Mouse (Mus musculus) heart, adult 18-20 months (tissue): ENCODE measurements around the gene Ndufa12. TPM values are rescaled to one million over a fixed set of nuclear protein-coding genes. Genes with fewer than 3 reads are reported as not detected.

Experiments used
- DNase-seq, 2 experiments: peaks; one replicate each; pipeline ENCODE4 v3.0.0; 2021 to 2022; ENCODE audit warnings: mixed read lengths in 1 of 2
- long read RNA-seq, 2 experiments: library from polyadenylated mRNA; stranded (forward); transcript quantifications; one replicate each; pipeline ENCODE4 v2.0.0; 2021
- total RNA-seq, 2 experiments: library from RNA; stranded (reverse); gene quantifications; 2 replicates each; pipeline ENCODE4 v1.2.3; 2021

The Ndufa12 gene
- 100 to 1,000 TPM; 821 to 864 TPM for total RNA-seq
- long read RNA-seq, experiment 1, transcript Ndufa12-201 (4 exons, 1,110 nt): major isoform, 962 of 985 reads
- long read RNA-seq, experiment 1, partial matches to known transcripts: 16 of 985 reads
- long read RNA-seq, experiment 1, other reads (novel, unspliced or antisense): 7 of 985 reads
- long read RNA-seq, experiment 2, transcript Ndufa12-201 (4 exons, 1,110 nt): major isoform, 744 of 763 reads
- long read RNA-seq, experiment 2, partial matches to known transcripts: 16 of 763 reads
- long read RNA-seq, experiment 2, other reads (novel, unspliced or antisense): 3 of 763 reads

GRCm38 (mm10) chr10:94198482-94199405 lies at the start of gene Ndufa12:
Gene Ndufa12, plus strand, starts transcription at chr10:94198720.
- peak; percentile 96 to 99 for DNase-seq

DNA sequence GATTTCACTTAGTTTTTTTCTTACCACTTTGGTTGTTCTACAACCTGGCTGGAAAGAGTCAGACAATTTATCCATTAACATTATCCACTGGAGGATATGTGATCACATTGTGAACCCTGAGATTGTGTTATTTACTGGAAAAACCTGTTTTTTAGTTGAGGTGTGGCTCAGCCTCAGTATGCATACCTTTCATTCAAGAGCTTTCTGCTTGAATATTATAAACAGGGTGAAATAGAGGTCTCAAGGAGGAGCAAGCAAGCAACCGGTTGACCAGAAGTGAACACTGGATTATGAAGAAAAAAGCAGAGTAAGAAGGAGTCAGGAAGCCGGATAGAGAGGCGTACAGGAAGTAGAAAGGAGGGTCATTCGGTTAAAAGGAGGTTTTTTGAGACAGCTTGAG lies 47.0 kb upstream of the Ndufa12 start:
- DNase-seq: no peak

DNA sequence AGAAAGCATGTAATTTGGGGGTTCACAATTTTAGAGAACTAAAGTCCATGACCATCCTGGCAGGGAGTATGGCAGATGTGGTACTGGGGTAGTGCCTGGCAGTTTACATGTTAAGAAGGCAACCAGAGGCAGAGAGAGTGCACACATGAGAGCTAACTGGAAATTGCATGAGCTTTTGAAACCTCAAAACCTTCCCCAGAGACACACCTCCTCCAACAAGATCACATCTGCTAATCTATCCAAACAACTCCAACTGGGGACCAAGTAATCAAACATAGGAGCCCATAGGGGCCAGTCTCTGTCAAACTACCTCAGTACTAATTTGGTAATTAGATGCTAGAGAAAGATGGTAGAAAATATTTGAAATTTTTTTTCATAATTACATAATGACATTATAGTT lies 44.7 kb upstream of the Ndufa12 start:
- DNase-seq: no peak

DNA sequence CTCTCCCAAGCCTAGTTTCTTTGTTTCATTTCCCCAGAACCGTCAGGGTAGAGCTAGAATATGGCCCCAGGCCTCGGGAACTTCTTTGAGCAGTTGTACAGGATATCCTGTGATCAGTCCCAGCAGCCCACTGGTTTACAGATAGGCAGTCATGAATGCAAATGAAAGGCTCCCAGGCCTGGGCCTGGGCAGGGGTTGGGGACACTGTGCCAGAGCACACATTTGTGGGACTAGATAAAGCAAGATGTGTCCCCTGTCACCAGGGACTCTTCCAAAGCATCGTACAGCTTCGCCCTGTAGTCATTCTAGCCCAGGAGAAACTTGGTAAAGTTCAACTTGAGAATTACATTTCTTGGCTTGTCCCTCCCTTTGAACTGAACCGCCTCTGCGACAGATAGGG lies 39.6 kb upstream of the Ndufa12 start:
- no peak for DNase-seq

- DNase-seq: no peak
Measured at GRCm38 (mm10) chr10:94159406-94159805, 39.1 kb upstream of the Ndufa12 start.

GRCm38 (mm10) chr10:94161051-94161765 lies 37.3 kb upstream of the Ndufa12 start:
- DNase-seq: no peak

DNA sequence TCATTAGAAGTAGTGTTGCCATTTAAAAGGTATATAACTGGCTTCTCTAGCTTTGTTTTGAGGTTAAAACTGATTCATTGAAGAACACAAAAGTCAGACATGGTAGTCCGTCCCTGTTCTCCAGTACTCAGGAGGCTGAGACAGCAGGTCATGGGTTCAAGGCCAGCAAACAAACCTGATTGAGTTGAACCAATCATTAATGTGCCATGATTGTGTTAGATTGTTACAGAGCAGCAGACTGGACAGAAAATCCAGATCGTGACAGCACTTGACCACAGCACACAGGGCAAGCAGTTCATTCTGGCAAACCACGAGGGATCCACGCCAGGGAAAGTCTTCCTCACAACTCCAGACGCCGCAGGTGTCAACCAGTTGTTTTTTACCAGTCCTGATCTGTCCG lies 36.5 kb upstream of the Ndufa12 start:
- no peak for DNase-seq

DNA sequence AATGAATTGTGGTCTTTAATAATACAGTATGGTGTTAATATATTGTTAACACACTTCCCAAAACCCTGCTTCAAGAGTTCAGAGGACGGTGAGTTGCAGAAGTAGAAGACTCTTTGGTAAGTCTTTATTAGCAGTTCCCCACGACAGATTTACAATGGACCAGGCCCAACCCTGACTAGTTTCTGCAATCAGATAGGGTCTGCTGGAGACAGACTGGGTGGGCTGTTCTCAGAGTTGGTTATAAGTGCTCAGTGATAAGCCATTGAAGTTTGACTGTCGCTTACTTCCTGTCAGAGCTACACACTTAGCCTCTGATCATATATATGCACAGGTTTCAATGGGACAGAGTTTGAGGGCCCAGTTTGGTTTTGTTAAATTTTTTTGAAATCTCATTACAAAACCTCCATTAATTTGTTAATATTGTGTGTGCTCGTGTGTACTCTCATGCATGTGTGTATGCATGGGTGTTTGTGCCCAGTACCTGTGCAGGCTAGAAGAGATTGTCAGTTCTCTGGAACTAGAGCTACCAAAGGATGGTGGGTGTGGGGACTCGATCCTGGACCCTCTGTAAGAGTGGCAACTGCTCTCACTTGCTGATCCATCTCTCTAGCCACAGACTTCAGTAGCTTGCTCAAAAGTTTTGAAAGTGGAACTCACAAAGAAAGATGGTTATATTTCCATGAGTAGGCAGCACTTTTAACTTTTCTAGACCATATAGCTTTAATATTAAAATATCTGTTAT lies 34.2 kb upstream of the Ndufa12 start:
- no peak for DNase-seq

DNA sequence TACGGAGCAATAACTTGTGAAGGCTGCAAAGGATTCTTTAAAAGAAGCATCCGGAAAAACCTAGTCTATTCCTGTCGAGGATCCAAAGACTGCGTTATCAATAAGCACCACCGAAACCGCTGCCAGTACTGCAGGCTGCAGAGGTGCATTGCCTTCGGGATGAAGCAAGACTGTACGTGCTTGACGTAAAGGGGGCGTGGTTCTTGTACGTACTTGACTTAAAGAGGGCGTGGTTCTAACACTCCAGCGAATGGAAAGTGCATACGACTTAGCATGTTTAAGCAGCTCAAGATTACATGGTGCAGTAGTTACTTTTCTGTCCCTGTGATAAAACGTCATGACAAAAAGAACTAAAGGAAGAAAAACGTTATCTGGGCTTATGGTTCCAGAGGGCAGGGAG lies 33.1 kb upstream of the Ndufa12 start:
- no peak for DNase-seq

DNA sequence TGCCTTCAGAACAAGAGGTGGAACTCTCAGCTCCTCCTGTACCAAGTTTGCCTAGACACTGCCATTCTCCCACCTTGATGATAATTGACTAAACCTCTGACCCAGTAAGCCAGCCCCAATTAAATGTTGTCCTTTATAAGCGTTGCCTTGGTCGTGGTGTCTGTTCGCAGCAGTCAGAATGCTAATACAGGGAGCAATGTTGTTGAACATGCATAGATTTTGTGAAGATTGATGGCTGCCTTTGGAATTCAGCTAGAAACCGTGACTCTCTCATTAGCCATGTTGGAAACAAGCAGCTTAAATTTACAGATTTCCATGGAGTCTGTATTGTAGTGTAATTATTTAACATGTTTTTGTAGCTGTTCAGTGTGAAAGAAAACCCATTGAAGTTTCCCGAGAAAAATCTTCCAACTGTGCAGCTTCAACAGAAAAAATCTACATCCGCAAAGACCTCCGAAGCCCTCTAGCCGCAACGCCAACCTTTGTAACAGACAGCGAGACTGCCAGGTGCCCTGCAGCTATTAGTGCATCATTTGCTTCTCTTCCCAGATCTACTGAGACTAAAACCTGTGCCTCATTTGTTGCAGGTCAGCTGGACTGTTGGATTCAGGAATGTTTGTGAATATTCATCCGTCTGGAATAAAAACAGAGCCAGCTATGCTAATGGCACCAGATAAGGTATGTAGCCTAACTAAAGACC lies 31.3 kb upstream of the Ndufa12 start:
- DNase-seq: no peak

- DNase-seq: no peak
Measured at GRCm38 (mm10) chr10:94171440-94172130, 26.9 kb upstream of the Ndufa12 start.

GRCm38 (mm10) chr10:94172137-94172536 lies 26.4 kb upstream of the Ndufa12 start:
- no peak for DNase-seq

- no peak for DNase-seq
Measured at GRCm38 (mm10) chr10:94172706-94173105, 25.8 kb upstream of the Ndufa12 start.

DNA sequence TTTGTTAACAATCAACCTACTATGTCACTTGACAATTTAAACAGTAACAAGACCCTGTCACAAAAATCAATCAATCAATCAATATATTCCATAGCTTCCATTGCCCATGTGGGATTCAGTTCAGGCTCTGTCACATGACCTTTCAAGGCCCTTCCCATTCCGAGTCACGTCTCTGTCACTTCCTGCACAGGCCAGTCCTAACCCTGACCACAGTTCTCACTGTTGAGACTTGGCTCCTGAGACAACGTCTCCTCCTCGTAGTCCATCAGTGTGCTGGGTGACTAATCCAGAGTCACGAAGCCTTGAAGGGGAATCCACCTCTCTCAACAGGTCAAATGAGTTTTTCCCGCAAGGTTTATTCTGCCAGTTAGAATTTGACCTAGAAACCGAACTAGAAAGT lies 23.9 kb upstream of the Ndufa12 start:
- DNase-seq: no peak

- no peak for DNase-seq
Measured at GRCm38 (mm10) chr10:94183199-94183598, 15.3 kb upstream of the Ndufa12 start.

DNA sequence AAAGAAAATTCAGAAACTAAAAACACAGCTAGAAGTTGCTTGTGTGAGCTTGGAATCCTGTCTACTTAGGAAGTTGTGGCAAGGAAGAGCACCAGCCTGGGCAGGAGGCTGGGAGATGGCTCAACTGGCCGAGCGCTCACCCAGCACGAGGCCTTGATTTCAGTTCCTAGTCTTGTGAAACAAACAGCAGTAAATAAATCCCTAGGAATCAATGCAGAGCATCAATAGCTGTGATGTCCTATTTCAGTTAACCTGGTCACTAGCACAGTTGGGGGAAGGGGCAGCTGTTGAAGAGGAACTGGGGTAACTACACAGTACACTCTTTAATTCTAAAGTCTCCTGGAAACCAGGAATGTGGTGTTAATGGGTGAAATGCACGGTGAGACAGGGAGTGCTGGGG lies 6.5 kb downstream of the Ndufa12 start:
- no peak for DNase-seq

DNA sequence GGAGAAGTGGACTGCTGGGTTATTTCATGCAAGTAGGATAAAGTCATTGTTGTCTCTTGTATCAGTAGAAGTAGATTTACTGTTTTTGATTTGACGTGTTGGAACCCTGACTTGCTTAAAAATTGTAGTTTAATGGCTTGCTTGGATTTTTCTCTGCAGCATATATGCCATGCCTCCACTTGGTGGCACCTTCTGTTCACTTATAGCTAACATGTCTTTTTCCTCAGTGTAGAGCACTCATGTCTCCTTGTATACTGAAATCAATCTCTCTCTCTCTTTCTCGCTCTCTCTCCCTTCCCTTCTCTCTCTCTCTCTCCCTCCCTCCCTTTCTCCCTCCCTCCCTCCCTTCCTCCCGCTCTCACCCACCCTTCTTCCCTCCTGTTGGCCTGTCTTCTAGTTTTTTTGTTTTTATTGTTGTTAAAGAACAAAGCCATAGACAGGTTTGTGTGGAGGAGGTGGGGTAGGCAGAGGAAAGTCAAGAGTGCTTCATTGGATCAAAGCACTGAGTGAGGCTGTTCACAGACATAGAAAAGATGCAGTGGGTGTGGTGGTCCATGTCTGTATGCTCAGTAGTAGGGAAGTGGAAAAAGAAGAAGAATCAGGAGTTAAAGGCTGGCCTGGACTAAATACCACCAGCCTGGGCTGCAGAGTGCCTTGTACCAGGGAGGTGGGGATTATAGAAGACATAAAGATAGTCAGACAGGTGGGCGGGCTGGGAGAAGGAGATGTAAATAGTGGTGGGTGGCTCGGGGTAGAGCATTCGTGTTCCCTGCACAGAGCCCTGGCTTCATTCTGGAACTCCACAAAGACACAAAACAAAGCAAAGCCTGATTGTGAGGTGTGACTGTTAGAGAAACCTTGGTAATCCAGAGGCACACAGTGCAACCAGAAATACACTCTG lies 12.4 kb downstream of the Ndufa12 start:
- no peak for DNase-seq

- DNase-seq: no peak
Measured at GRCm38 (mm10) chr10:94211725-94212124, 13.2 kb downstream of the Ndufa12 start.

DNA sequence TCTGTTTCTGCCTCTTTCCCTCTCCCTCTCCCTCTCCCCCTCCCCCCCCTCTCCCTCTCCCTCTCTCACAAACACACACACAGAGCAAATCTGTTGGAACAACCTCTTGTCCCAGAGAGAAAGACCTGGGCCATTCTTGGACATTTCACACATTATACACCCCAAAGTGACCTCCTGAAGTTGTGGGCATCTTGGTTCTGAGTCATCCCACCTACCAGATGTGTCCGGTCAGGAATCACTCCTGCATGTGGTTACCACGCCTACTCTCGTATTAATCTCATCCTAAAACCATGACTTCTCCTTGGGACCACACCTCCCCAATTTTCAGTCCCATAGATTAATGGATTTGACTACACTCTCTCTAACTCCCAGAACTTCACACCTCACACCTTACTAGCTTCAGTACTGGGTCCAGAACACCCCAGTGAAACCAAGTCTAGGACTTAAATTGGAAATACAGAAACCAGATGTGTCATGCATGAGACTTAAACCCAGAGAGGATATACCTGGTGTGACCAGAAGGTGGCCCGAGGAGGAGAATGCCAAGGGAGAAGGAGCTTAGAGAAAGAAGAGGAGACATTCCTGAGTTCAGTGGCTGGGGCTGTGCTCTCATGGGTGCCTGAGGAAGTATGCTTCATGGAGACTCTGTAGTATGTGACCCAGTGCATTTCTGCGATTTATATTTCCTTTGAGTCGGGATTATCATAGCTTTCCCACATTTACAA lies 26.7 kb downstream of the Ndufa12 start:
- no peak for DNase-seq
